Mouse (Mus musculus): ENCODE results near the gene Il2rb.

Il2rb gene

GRCm38 (mm10) chr15:78518221-78518620 lies 23.1 kb upstream of the Il2rb start:
- DNase-seq: peak; percentile 49 to 64

DNA sequence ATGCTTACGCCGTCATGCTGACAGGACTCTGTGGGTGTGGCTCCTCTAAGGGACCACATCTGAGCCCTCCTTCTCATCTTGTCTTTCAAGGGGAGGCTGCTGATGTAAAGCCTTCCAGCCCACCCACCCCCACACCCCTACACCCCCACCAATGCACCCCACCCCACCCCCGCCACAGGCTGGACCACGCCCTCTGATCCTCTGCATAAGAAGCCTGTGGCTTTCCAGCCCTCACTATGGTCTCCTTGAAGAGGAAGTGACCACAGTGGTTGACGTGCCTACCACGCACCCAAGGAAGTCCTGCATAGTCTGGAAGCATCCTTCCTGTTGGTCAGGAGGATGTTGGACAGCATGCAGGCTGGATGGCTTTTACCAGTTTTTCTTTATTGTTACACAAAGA lies 20.7 kb upstream of the Il2rb start:
- no peak for DNase-seq

GRCm38 (mm10) chr15:78514393-78515146 lies 19.5 kb upstream of the Il2rb start:
- DNase-seq: peak; percentile 66 to 76

DNA sequence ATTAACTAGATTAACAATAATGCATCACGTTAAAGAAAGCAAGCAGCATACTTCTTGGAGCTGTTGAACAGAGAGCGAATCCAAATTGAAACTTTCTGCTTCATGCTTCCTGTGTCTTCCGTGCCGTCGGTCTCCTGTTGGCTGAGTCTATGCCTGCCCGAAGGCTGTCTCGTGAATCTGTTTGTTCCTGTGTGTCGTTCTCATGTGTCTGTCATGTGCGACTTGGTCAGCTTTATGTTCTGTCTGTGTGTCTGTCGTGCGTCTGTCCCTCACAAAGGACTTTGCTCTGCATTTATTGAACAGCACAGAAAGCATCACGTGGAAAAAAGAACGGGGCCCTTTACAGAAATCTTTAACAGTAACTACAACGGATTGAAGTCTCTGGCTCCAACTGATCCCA lies 17.9 kb upstream of the Il2rb start:
- DNase-seq: no peak

- DNase-seq: no peak
Measured at GRCm38 (mm10) chr15:78511951-78512350, 16.9 kb upstream of the Il2rb start.

- DNase-seq: no peak
Measured at GRCm38 (mm10) chr15:78510736-78511135, 15.7 kb upstream of the Il2rb start.

GRCm38 (mm10) chr15:78510121-78510576 lies 15.1 kb upstream of the Il2rb start:
- DNase-seq: no peak

GRCm38 (mm10) chr15:78509297-78509899 lies 14.3 kb upstream of the Il2rb start:
- no peak for DNase-seq

DNA sequence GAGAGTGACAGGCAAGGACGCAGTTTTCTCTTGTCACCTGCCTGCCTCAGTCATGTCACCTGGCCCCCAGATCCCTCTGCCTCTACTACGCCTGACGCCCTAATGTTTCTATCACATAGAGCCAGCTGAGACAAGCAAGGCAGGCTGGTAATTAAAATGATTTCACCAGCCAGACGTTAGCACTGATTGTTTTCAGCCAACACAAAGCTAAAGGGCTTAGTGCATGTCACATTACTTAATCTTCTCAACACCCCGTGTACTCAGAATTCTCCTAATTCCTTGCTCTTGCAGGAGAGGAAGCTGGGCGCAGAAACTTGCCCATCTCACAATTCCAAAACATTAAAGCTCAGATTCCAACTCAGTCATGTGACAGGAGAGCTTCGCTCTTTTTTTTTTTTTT lies 13.4 kb upstream of the Il2rb start:
- no peak for DNase-seq

DNA sequence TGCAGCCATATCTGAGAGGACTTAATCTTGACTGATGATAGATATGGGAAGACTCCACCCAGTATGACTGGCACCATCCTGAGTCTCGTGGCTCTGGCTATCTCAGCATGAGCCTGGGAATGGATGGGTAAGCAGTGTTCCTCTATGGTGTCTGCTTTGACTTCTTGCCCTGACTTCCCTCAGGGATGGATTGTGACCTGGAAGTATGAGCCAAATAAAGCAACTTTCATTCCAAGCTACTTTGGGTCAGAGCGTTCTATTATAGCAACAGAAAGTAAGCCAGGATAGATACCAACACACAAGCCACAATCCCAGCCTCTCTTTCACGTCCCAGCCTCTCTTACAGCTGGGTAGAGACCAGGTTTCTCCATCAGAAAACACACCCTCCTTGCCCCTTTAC lies 10.5 kb upstream of the Il2rb start:
- DNase-seq: no peak

DNA sequence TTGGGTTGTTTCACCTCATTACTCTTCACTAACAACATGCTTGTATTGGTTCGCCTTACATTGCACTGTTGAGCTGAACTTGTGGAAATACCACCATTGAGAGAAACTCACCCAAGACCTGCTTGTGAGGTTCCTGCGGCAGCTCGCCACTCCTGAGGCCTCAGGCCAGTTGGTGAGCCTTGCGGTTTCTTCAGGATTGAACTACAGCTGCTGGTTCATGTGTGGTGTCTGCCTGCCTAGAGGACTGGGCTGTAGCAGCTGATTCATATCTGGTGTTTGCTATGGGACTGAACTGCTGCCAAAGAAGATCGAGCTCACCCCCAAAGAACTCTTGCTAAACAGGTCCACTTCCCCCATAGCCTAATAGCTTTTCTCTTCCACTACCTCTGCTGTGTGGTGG lies 9.7 kb upstream of the Il2rb start:
- no peak for DNase-seq

DNA sequence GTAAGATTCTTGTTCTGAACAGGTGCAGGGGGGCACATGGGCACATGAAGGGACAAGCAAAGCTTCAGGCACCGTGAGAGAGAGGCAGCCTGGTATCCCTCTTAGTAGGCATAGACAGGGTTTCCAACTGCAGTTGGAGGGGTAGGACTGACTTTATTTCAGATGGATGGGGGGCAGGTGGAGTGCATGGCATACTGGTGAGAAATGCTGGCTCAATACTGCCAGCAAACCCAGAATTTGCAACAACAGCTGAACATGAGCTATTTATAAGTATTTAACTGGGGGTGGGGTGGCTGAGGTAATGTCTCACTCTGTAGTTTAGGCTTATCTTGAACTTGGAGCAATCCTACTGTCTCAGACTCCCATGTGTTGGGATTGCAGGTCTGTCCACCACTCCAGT lies 8.9 kb upstream of the Il2rb start:
- no peak for DNase-seq

DNA sequence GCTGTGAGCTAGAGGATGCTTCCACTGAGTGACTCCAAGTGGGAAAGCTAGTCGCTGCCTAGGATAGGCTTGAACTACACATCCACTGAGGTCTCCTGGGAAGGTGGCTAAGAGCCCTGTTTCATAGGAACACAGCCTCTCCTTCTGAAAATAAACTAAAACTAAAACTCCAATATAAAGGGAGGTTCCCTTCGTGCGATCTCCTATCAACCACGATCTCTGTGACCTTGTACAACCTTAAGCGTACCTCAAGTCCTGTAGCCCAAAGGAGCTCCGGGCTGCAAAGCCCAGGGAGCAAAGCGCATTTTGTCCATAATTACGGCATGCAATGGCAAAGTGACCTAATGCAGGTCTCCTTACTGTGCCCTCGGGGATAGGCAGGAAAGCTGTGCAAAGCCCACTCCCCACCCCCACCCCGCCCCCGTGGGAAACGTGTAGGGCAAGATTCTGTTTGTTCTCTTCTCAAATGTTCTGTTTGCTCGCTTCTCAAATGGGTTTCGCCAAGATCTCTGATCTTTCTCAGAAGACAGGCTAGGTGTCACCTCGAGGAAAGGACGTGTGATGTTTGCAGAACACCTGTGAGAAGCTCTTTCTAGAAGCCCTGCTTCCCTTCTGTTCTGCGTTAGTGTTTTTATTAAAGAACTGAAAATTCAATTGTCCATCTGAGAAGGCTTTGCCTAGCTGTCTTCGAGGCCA lies 7.5 kb upstream of the Il2rb start:
- DNase-seq: no peak

- no peak for DNase-seq
Measured at GRCm38 (mm10) chr15:78493401-78494010, 1.6 kb downstream of the Il2rb start.

GRCm38 (mm10) chr15:78491301-78491700 lies 3.8 kb downstream of the Il2rb start:
- DNase-seq: no peak

GRCm38 (mm10) chr15:78489906-78490305 lies 5.2 kb downstream of the Il2rb start:
- no peak for DNase-seq

GRCm38 (mm10) chr15:78489248-78489647 lies 5.8 kb downstream of the Il2rb start:
- no peak for DNase-seq

GRCm38 (mm10) chr15:78487066-78487465 lies 8.0 kb downstream of the Il2rb start:
- DNase-seq: no peak

DNA sequence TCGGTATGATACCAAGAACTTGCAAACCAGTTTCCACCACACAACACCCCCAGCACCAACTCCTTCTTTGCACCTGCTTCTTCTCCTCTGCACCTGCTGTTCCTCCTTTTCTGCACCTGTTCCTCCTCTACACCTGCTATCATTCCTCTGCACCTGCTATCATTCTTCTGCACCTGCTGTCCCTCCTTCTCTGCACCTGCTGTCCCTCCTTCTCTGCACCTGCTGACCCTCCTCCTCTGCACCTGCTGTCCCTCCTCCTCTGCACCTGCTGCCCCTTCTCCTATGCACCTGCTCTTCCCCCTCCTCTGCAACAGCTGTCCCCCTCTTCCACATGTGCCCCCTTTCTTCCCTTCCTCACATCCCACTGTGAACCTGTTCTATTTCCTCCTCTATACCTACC lies 8.5 kb downstream of the Il2rb start:
- DNase-seq: no peak

GRCm38 (mm10) chr15:78483311-78483710 lies 11.8 kb downstream of the Il2rb start:
- no peak for DNase-seq

GRCm38 (mm10) chr15:78482518-78482917 lies 12.6 kb downstream of the Il2rb start:
- DNase-seq: no peak

GRCm38 (mm10) chr15:78481448-78482000 lies 13.5 kb downstream of the Il2rb start:
- peak in 1 of 2 experiments; percentile 27 for DNase-seq

- no peak for DNase-seq
Measured at GRCm38 (mm10) chr15:78480991-78481390, 14.1 kb downstream of the Il2rb start.
